Mouse (Mus musculus) olfactory bulb, adult 2 months (tissue): ENCODE measurements around the gene Sod2.
"Not testable (repeated sequence)": the region's sequence is repeated elsewhere in the genome, so short reads cannot be mapped to it uniquely, and the experiment has no call there.

Experiments
- CTCF ChIP-seq: fragments of 200-500 bp; IDR thresholded peaks from 2 replicates; pipeline ENCODE4 v1.5.1; 2012; ENCODE audit warnings: low read depth, mild to moderate bottlenecking, low read length, moderate library complexity; ENCODE audit not compliant: insufficient read depth
- POLR2A ChIP-seq: fragments of 200-500 bp; IDR thresholded peaks from 2 replicates; pipeline ENCODE4 v1.6.1; 2012; ENCODE audit warnings: mild to moderate bottlenecking, low read depth, low read length, moderate library complexity; ENCODE audit not compliant: insufficient read depth

- TF ChIP-seq POLR2A, CTCF: not testable (repeated sequence)
Measured at GRCm38 (mm10) chr17:13004436-13004835, 2.2 kb upstream of the Sod2 start.
